Mouse (Mus musculus) MEL (cell line): Measurements from ENCODE around the gene Cd72.

Experiments used
- CTCF ChIP-seq, 3 experiments: IDR thresholded peaks in 2 of 3; conservative IDR thresholded peaks in 1 of 3; 2 replicates each; pipeline ENCODE4 v1.5.1; 2011 to 2012; ENCODE audit warnings: low read length in 3 of 3, low read depth in 2 of 3, mild to moderate bottlenecking in 2 of 3, improper control_type of control experiment in 1 of 3, inconsistent platforms in 1 of 3, mixed read lengths in 1 of 3, moderate library complexity in 1 of 3; ENCODE audit not compliant: control insufficient read depth in 1 of 3, insufficient read depth in 1 of 3, poor library complexity in 1 of 3, severe bottlenecking in 1 of 3
- E2F4 ChIP-seq: IDR thresholded peaks from 2 replicates; pipeline ENCODE4 v1.6.1; 2011; ENCODE audit warnings: low read depth, low read length, improper control_type of control experiment, borderline replicate concordance
- GATA1 ChIP-seq: IDR thresholded peaks from 2 replicates; pipeline ENCODE4 v1.6.1; 2011; ENCODE audit warnings: low read depth, low read length, improper control_type of control experiment
- MAFK ChIP-seq: IDR thresholded peaks from 2 replicates; pipeline ENCODE4 v1.6.1; 2011; ENCODE audit warnings: low read depth, mild to moderate bottlenecking, low read length, improper control_type of control experiment, borderline replicate concordance
- NELFE ChIP-seq: IDR thresholded peaks from 2 replicates; pipeline ENCODE4 v1.6.1; 2011; ENCODE audit warnings: low read depth, low read length, improper control_type of control experiment
- POLR2A ChIP-seq, 2 experiments: IDR thresholded peaks; 2 replicates each; pipeline ENCODE4 v1.6.1; 2011 to 2012; ENCODE audit warnings: low read length in 2 of 2, mild to moderate bottlenecking in 2 of 2, control low read depth in 1 of 2, improper control_type of control experiment in 1 of 2, low read depth in 1 of 2, moderate library complexity in 1 of 2; ENCODE audit not compliant: control insufficient read depth in 1 of 2, insufficient read depth in 1 of 2, poor library complexity in 1 of 2
- TCF12 ChIP-seq: IDR thresholded peaks from 2 replicates; pipeline ENCODE4 v1.6.1; 2014; ENCODE audit warnings: low read depth, mild to moderate bottlenecking, inconsistent platforms, low read length, improper control_type of control experiment, moderate library complexity
- ZMIZ1 ChIP-seq: IDR thresholded peaks from 2 replicates; pipeline ENCODE4 v1.6.1; 2012; ENCODE audit warnings: low read depth, mild to moderate bottlenecking, inconsistent platforms, low read length, improper control_type of control experiment, moderate library complexity

DNA sequence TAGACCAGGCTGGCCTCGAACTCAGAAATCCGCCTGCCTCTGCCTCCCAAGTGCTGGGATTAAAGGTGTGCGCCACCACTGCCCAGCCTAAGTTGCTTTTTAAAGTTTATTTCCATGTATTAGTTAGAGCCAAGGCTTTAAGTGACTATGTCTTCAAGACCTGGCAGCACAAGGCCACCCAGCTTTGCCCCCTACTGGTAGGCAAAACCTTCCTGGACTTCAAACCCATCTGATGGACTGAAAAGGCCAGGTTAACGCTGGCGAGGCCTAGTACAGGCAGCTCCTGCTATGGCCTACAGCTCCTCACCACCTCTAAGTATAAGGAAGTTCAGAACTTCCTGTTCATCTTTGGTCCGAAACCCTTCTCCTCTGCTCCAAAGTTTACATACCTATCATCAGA, 22.2 kb upstream of the Cd72 start:
- no peak for TF ChIP-seq MAFK
- no peak for TF ChIP-seq NELFE
- no peak for TF ChIP-seq GATA1
- TF ChIP-seq POLR2A (IDR thresholded peaks at IDR 0.05; ENCODE audit: control insufficient read depth in 1 of 2, insufficient read depth in 1 of 2, low read depth in 1 of 2, low read length in 2 of 2, poor library complexity in 1 of 2) = no peak
- no peak for TF ChIP-seq TCF12
- TF ChIP-seq ZMIZ1 = no peak
- TF ChIP-seq E2F4 = no peak
- peak in 2 of 3 experiments; percentile 31 to 42; a peak in 5 of 6 replicates for TF ChIP-seq CTCF (IDR thresholded peaks at IDR 0.05 in 2 of 3, conservative IDR thresholded peaks at IDR 0.05 in 1 of 3; ENCODE audit: control insufficient read depth in 1 of 3, insufficient read depth in 1 of 3, low read depth in 2 of 3, low read length in 3 of 3, poor library complexity in 1 of 3, severe bottlenecking in 1 of 3)
